Mouse (Mus musculus) liver, postnatal 0 days (tissue): ENCODE results near the gene Ube2h. TPM values are rescaled to one million over a fixed set of nuclear protein-coding genes. Genes with fewer than 3 reads are reported as not detected.
"Not testable (repeated sequence)": the region's sequence is repeated elsewhere in the genome, so short reads cannot be mapped to it uniquely, and the experiment has no call there.

Experiments used
- ATAC-seq: fragments of 200-750 bp; cut with Nextera tagmentation; 2 replicates; pipeline ENCODE4 v1.8.0; 2017; ENCODE audit warnings: mild to moderate bottlenecking, moderate library complexity
- DNase-seq: peaks from one replicate; pipeline ENCODE4 v3.0.0-alpha.2; 2016
- H3K27ac ChIP-seq: fragments of 300-500 bp; sonication (generic); 2 replicates; pipeline ENCODE4 v1.5.1; 2014; ENCODE audit warnings: antibody characterized with exemption, moderate library complexity, mild to moderate bottlenecking, low read depth
- H3K27me3 ChIP-seq: fragments of 300-500 bp; sonication (generic); 2 replicates; pipeline ENCODE4 v1.6.1; 2014; ENCODE audit warnings: low read length, control low read depth, mixed read lengths; ENCODE audit not compliant: insufficient read depth
- H3K36me3 ChIP-seq: fragments of 300-500 bp; sonication (generic); replicated peaks from 2 replicates; pipeline ENCODE4 v1.6.1; 2014; ENCODE audit warnings: mild to moderate bottlenecking, control low read depth, low read length, moderate library complexity, mixed read lengths; ENCODE audit not compliant: insufficient read depth
- H3K4me1 ChIP-seq: fragments of 300-500 bp; sonication (generic); 2 replicates; pipeline ENCODE4 v1.6.1; 2014; ENCODE audit warnings: antibody characterized with exemption, mild to moderate bottlenecking, control low read depth; ENCODE audit not compliant: insufficient read depth
- H3K4me2 ChIP-seq: fragments of 300-500 bp; sonication (generic); 2 replicates; pipeline ENCODE4 v1.6.1; 2014; ENCODE audit warnings: low read depth, mild to moderate bottlenecking, low read length, moderate library complexity, mixed read lengths
- H3K4me3 ChIP-seq: fragments of 300-500 bp; sonication (generic); 2 replicates; pipeline ENCODE4 v1.5.1; 2014; ENCODE audit warnings: low read depth, low read length
- H3K9ac ChIP-seq: fragments of 300-500 bp; sonication (generic); replicated peaks from 2 replicates; pipeline ENCODE4 v1.6.1; 2014; ENCODE audit warnings: mild to moderate bottlenecking, moderate library complexity
- H3K9me3 ChIP-seq: fragments of 300-500 bp; sonication (generic); 2 replicates; pipeline ENCODE4 v1.6.1; 2016; ENCODE audit warnings: mild to moderate bottlenecking, control low read depth, low read length, mixed read lengths
- CTCF ChIP-seq: sonication (generic); IDR thresholded peaks from 2 replicates; pipeline ENCODE4 v1.5.1; 2016; ENCODE audit warnings: antibody characterized with exemption, low read depth
- EP300 ChIP-seq: IDR thresholded peaks from 2 replicates; pipeline ENCODE4 v1.6.1; 2016; ENCODE audit warnings: antibody characterized with exemption, low read depth, mild to moderate bottlenecking
- WGBS: fragments of 180-500 bp; shearing (Covaris S2); extraction: QIAGEN DNeasy Blood & Tissue Kit; methylation state at CpG from one replicate; pipeline ENCODE4 v1.1.7; 2014; ENCODE audit not compliant: insufficient replicate concordance; 5-methylcytosine and 5-hydroxymethylcytosine counted together
- polyA plus RNA-seq: library from polyadenylated mRNA; unstranded; fragments of >200 nt; fragmentation: Nextera tagmentation; extraction: Ambion mirVana; gene quantifications from 2 replicates; pipeline ENCODE4 v1.2.1, GENCODE M21; 2015

Gene Ube2h
- polyA plus RNA-seq, 1 experiment from 2014 or later, result 18.2 TPM

- peak; percentile 80 for DNase-seq
- peak overlapping the region; percentile 86; the same call in 1 of the 2 replicates for H3K27ac ChIP-seq
- H3K36me3 ChIP-seq, result peaks cover 8% of the 10 kb centered on the region
- no peak overlapping the region for H3K9ac ChIP-seq
- no peaks in the 10 kb centered on the region for H3K27me3 ChIP-seq
- TF ChIP-seq EP300 (no peak), CTCF (peak; percentile 95)
- no peak overlapping the region for H3K4me2 ChIP-seq
- ATAC-seq, result peak; percentile 16
- 42% methylated on average over 5 of the region's 5 CpGs for WGBS
- no peak overlapping the region for H3K4me3 ChIP-seq
- H3K9me3 ChIP-seq, result no peaks in the 10 kb centered on the region
- H3K4me1 ChIP-seq, result peaks cover 7% of the 10 kb centered on the region
Measured at GRCm38 (mm10) chr6:30210788-30211187, 93.6 kb downstream of the Ube2h start.

GRCm38 (mm10) chr6:30208844-30209243 is 95.5 kb downstream of the Ube2h start:
- no peak for ATAC-seq
- 60% methylated on average over 4 of the region's 4 CpGs for WGBS

GRCm38 (mm10) chr6:30205587-30206202 is 98.6 kb downstream of the Ube2h start:
- H3K9me3 ChIP-seq, result no peaks in the 10 kb centered on the region
- TF ChIP-seq CTCF (peak; percentile 99), EP300 (no peak)
- DNase-seq (peak; percentile 84), ATAC-seq (peak; percentile 78)
- H3K4me1 ChIP-seq, result peaks cover 2% of the 10 kb centered on the region; the same call in 1 of the 2 replicates
- H3K4me3 ChIP-seq, result no peak overlapping the region
- H3K9ac ChIP-seq, result no peak overlapping the region
- H3K27me3 ChIP-seq, result no peaks in the 10 kb centered on the region
- H3K4me2 ChIP-seq, result no peak overlapping the region; the same call in 1 of the 2 replicates
- H3K36me3 ChIP-seq, result no peaks in the 10 kb centered on the region
- 7% methylated on average over 30 of the region's 30 CpGs for WGBS
- H3K27ac ChIP-seq, result no peak overlapping the region

More at GRCm38 (mm10) chr6:30208844-30209243, 95.5 kb downstream of the Ube2h start:
- Histone ChIP-seq H3K4me1 (peaks cover 9% of the 10 kb centered on the region), H3K27ac (no peak overlapping the region), H3K9ac (no peak overlapping the region), H3K4me3 (no peak overlapping the region), H3K27me3 (no peaks in the 10 kb centered on the region), H3K4me2 (no peak overlapping the region), H3K9me3 (no peaks in the 10 kb centered on the region), H3K36me3 (peaks cover 4% of the 10 kb centered on the region; the same call in 1 of the 2 replicates)
- no peak for DNase-seq
- no peak for TF ChIP-seq CTCF
- no peak for TF ChIP-seq EP300

GRCm38 (mm10) chr6:30205180-30205538 is 99.2 kb downstream of the Ube2h start:
- not testable (repeated sequence) for DNase-seq, H3K27me3 ChIP-seq, ATAC-seq, H3K36me3 ChIP-seq, H3K4me1 ChIP-seq, H3K27ac ChIP-seq, H3K4me2 ChIP-seq, H3K9ac ChIP-seq, H3K9me3 ChIP-seq, H3K4me3 ChIP-seq
- 65% methylated on average over 5 of the region's 6 CpGs for WGBS

GRCm38 (mm10) chr6:30204383-30205179 is 99.8 kb downstream of the Ube2h start:
- WGBS, result 74% methylated on average over 20 of the region's 20 CpGs
- ATAC-seq (no peak), DNase-seq (no peak)
- TF ChIP-seq EP300 (no peak), CTCF (no peak)
- H3K27me3 ChIP-seq, result no peaks in the 10 kb centered on the region
- no peak overlapping the region for H3K4me3 ChIP-seq
- H3K27ac ChIP-seq, result no peak overlapping the region
- no peak overlapping the region for H3K4me2 ChIP-seq
- H3K36me3 ChIP-seq, result no peaks in the 10 kb centered on the region
- H3K9me3 ChIP-seq, result no peaks in the 10 kb centered on the region
- H3K4me1 ChIP-seq, result peaks cover 2% of the 10 kb centered on the region; the same call in 1 of the 2 replicates
- no peak overlapping the region for H3K9ac ChIP-seq

GRCm38 (mm10) chr6:30196143-30196542 is 108.2 kb downstream of the Ube2h start:
- ATAC-seq (no peak), DNase-seq (no peak)
- no peak overlapping the region for H3K27ac ChIP-seq
- H3K9ac ChIP-seq, result no peak overlapping the region
- no peaks in the 10 kb centered on the region for H3K36me3 ChIP-seq
- no peaks in the 10 kb centered on the region for H3K9me3 ChIP-seq
- 81% methylated on average over 8 of the region's 8 CpGs for WGBS
- H3K4me3 ChIP-seq, result no peak overlapping the region
- TF ChIP-seq CTCF, result no peak
- no peak for TF ChIP-seq EP300
- no peak overlapping the region for H3K4me2 ChIP-seq
- H3K4me1 ChIP-seq, result no peaks in the 10 kb centered on the region
- H3K27me3 ChIP-seq, result no peaks in the 10 kb centered on the region
